In the genomic region with DNA sequence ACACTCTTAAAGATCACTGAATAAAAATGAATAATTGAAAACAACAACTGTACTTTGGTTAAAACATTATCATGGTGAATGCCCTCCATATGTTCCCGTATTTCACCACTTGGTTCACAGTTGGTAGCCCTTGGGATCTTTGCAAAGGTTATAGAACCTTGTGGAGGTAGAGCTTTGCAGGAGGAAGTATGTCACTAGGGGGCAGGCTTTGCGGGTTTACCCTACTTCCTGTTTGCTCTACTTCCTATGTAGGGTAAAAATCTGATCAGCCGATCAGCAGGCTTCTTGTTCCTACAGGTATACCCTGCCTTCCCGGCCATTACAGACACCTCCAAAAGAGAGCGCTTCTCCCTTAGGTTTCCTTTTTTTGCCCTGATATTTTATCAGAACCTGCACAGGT, we compare ENCODE assay signal across 8 mouse cellular contexts. TPM values are rescaled to one million over a fixed set of nuclear protein-coding genes. Genes with fewer than 3 reads are reported as not detected.
DNase-seq lines count a peak whose midpoint lies in the region; ATAC-seq lines count a peak whose summit lies in the region.

No protein-coding gene starts in this region.

- DNase-seq in adrenal gland, postnatal 14 days = peak; percentile 33
- DNase-seq in adrenal gland, adult (ENCODE audit: inconsistent age in 2 of 2, low spot score in 1 of 2) = no peak
- DNase-seq in 3T3-L1 (ENCODE audit: low read depth, low spot score) = peak; percentile 41
- peak; percentile 34 for DNase-seq in c-Kit-positive CD71-negative TER-119-negative erythroid progenitor cells, embryonic 14.5 days (ENCODE audit: low read depth)
- DNase-seq in cerebellum, postnatal 4 days (ENCODE audit: low spot score in 2 of 2) = no peak
- DNase-seq in layer of hippocampus, postnatal 36 days = no peak
- DNase-seq in layer of hippocampus, adult 11-12 months (ENCODE audit: low spot score) = no peak

- ATAC-seq in neutrophil, adult 5-6 weeks (ENCODE audit: extremely low read depth, insufficient number of reproducible peaks, low FRiP score, poor library complexity, severe bottlenecking) = peak; percentile 83

RNA-seq across cellular contexts. Expression of a gene that starts 6.2 kb away (rescaled TPM):
- 15.6 and 18.4 TPM in 2 replicates for total RNA-seq in adrenal gland, postnatal 14 days (2021)
- 75.5 and 76.1 TPM in 2 replicates for total RNA-seq in neutrophil, adult 5-6 weeks (2017)
- 10 to 100 TPM; 21.2 to 23.7 TPM for total RNA-seq in layer of hippocampus, postnatal 36 days (2021)

RNA-seq across cellular contexts. Expression of a gene that starts 8.0 kb away (rescaled TPM):
- total RNA-seq in adrenal gland, postnatal 14 days (2021) = 44.2 and 47.9 TPM in 2 replicates
- 26.3 and 30.1 TPM in 2 replicates for total RNA-seq in neutrophil, adult 5-6 weeks (2017)
- 10 to 100 TPM; 43.3 to 44.5 TPM for total RNA-seq in layer of hippocampus, postnatal 36 days (2021)

RNA-seq across cellular contexts. Expression of a gene that starts 20.5 kb away (rescaled TPM):
- not detected in 2 replicates for total RNA-seq in adrenal gland, postnatal 14 days (2021)
- not detected in 2 replicates for total RNA-seq in neutrophil, adult 5-6 weeks (2017)
- total RNA-seq in layer of hippocampus, postnatal 36 days (2021) = not detected

Comparison
In these comparisons a context has a peak if more than half of its experiments do, and no peak if none do; other contexts are left out.
1. DNase-seq: peak in adrenal gland, postnatal 14 days (single experiment), 3T3-L1 (single experiment) and c-Kit-positive CD71-negative TER-119-negative erythroid progenitor cells, embryonic 14.5 days (single experiment); none in adrenal gland, adult (0 of 2), cerebellum, postnatal 4 days (0 of 2), layer of hippocampus, postnatal 36 days (0 of 2) and layer of hippocampus, adult 11-12 months (single experiment).